Mouse (Mus musculus): ENCODE data around the gene Phf11c.

- TF ChIP-seq ZNF384 (IDR thresholded peaks at IDR 0.05; ENCODE audit: low read depth, low read length) (no peak), CHD2 (IDR thresholded peaks at IDR 0.05; ENCODE audit: low read length) (no peak), EP300 (IDR thresholded peaks at IDR 0.05; ENCODE audit: low read depth in 1 of 2, low read length in 2 of 2) (no peak), CTCF (IDR thresholded peaks at IDR 0.05 in 2 of 3, conservative IDR thresholded peaks at IDR 0.05 in 1 of 3; ENCODE audit: control insufficient read depth in 1 of 3, insufficient read depth in 1 of 3, low read depth in 2 of 3, low read length in 3 of 3, poor library complexity in 1 of 3, severe bottlenecking in 1 of 3) (no peak), MAX (IDR thresholded peaks at IDR 0.05; ENCODE audit: low read length) (no peak)
These were observed 5.6 kb downstream of the Phf11c start for GRCm38 (mm10) chr14:59389532-59389931.
